Mouse (Mus musculus) neural tube, embryonic 11.5 days (tissue): ENCODE results near the gene Trim45. TPM values are rescaled to one million over a fixed set of nuclear protein-coding genes. Genes with fewer than 3 reads are reported as not detected.

Experiments
- ATAC-seq: fragments of 200-750 bp; cut with Nextera tagmentation; 2 replicates; pipeline ENCODE4 v1.8.0; 2017; ENCODE audit warnings: moderate number of reproducible peaks, mild to moderate bottlenecking, moderate TSS enrichment, moderate library complexity; ENCODE audit not compliant: insufficient read depth, low FRiP score, low TSS enrichment
- DNase-seq: peaks from one replicate; pipeline ENCODE4 v3.0.0-alpha.2; 2015; ENCODE audit warnings: low spot score
- H3K27ac ChIP-seq: fragments of 300-500 bp; sonication (generic); 2 replicates; pipeline ENCODE4 v1.5.1; 2014; ENCODE audit warnings: low read depth, mild to moderate bottlenecking, low read length
- H3K27me3 ChIP-seq: fragments of 300-500 bp; sonication (generic); 2 replicates; pipeline ENCODE4 v1.6.1; 2014; ENCODE audit warnings: mild to moderate bottlenecking, low read length, mixed read lengths; ENCODE audit not compliant: control insufficient read depth, insufficient read depth
- H3K36me3 ChIP-seq: fragments of 300-500 bp; sonication (generic); 2 replicates; pipeline ENCODE4 v1.6.1; 2014; ENCODE audit warnings: mild to moderate bottlenecking, low read length, moderate library complexity, mixed read lengths; ENCODE audit not compliant: control insufficient read depth, insufficient read depth
- H3K4me1 ChIP-seq: fragments of 300-500 bp; sonication (generic); 2 replicates; pipeline ENCODE4 v1.6.1; 2014; ENCODE audit warnings: low read length, mixed read lengths; ENCODE audit not compliant: control insufficient read depth, insufficient read depth
- H3K4me2 ChIP-seq: fragments of 300-500 bp; sonication (generic); 2 replicates; pipeline ENCODE4 v1.6.1; 2014; ENCODE audit warnings: low read depth, mild to moderate bottlenecking, moderate library complexity
- H3K4me3 ChIP-seq: fragments of 300-500 bp; sonication (generic); 2 replicates; pipeline ENCODE4 v1.5.1; 2014; ENCODE audit warnings: low read depth, low read length
- H3K9ac ChIP-seq: fragments of 300-500 bp; sonication (generic); 2 replicates; pipeline ENCODE4 v1.6.1; 2014; ENCODE audit warnings: mild to moderate bottlenecking, low read length
- H3K9me3 ChIP-seq: fragments of 300-500 bp; sonication (generic); 2 replicates; pipeline ENCODE4 v1.6.1; 2016; ENCODE audit warnings: low read length; ENCODE audit not compliant: control insufficient read depth
- WGBS: fragments of 180-500 bp; shearing (Covaris S2); extraction: QIAGEN DNeasy Blood & Tissue Kit; methylation state at CpG from one replicate; pipeline ENCODE4 v1.1.7; 2014; 5-methylcytosine and 5-hydroxymethylcytosine counted together
- polyA plus RNA-seq: library from polyadenylated mRNA; unstranded; fragments of >200 nt; fragmentation: Nextera tagmentation; extraction: Ambion mirVana; gene quantifications from 2 replicates; pipeline ENCODE4 v1.2.1, GENCODE M21; 2014

The Trim45 gene
- polyA plus RNA-seq, 1 experiment from 2014 or later, result 5.0 TPM

- H3K36me3 ChIP-seq, result peaks cover 10% of the 10 kb centered on the region
- no peaks in the 10 kb centered on the region for H3K9me3 ChIP-seq
- no peak overlapping the region for H3K27ac ChIP-seq
- DNase-seq (no peak), ATAC-seq (no peak)
- H3K27me3 ChIP-seq, result no peaks in the 10 kb centered on the region
- 94% methylated on average over 4 of the region's 4 CpGs for WGBS
- no peaks in the 10 kb centered on the region for H3K4me1 ChIP-seq
- H3K9ac ChIP-seq, result no peak overlapping the region
- H3K4me2 ChIP-seq, result no peak overlapping the region
- no peak overlapping the region for H3K4me3 ChIP-seq
These were observed 18.6 kb downstream of the Trim45 start for GRCm38 (mm10) chr3:100940496-100941037.

- no peaks in the 10 kb centered on the region for H3K9me3 ChIP-seq
- no peak overlapping the region for H3K27ac ChIP-seq
- H3K27me3 ChIP-seq, result no peaks in the 10 kb centered on the region
- peaks cover 10% of the 10 kb centered on the region for H3K36me3 ChIP-seq
- no peak overlapping the region for H3K4me2 ChIP-seq
- 93% methylated on average over 8 of the region's 8 CpGs for WGBS
- ATAC-seq (no peak), DNase-seq (no peak)
- H3K4me1 ChIP-seq, result no peaks in the 10 kb centered on the region
- H3K9ac ChIP-seq, result no peak overlapping the region
- H3K4me3 ChIP-seq, result no peak overlapping the region
These were observed 25.3 kb downstream of the Trim45 start for GRCm38 (mm10) chr3:100947286-100947685.

GRCm38 (mm10) chr3:100951531-100951930 lies 29.5 kb downstream of the Trim45 start:
- no peak overlapping the region for H3K9ac ChIP-seq
- no peak overlapping the region for H3K27ac ChIP-seq
- peaks cover 16% of the 10 kb centered on the region for H3K36me3 ChIP-seq
- no peak for DNase-seq
- WGBS, result 93% methylated on average over 4 of the region's 4 CpGs
- no peaks in the 10 kb centered on the region for H3K9me3 ChIP-seq
- H3K4me3 ChIP-seq, result no peak overlapping the region
- no peaks in the 10 kb centered on the region for H3K27me3 ChIP-seq
- ATAC-seq, result no peak
- H3K4me2 ChIP-seq, result no peak overlapping the region
- no peaks in the 10 kb centered on the region for H3K4me1 ChIP-seq

- H3K36me3 ChIP-seq, result peaks cover 11% of the 10 kb centered on the region
- H3K4me1 ChIP-seq, result no peaks in the 10 kb centered on the region
- H3K27ac ChIP-seq, result no peak overlapping the region
- H3K9me3 ChIP-seq, result no peaks in the 10 kb centered on the region
- H3K9ac ChIP-seq, result no peak overlapping the region
- no peak overlapping the region for H3K4me3 ChIP-seq
- ATAC-seq (no peak), DNase-seq (no peak)
- H3K27me3 ChIP-seq, result no peaks in the 10 kb centered on the region
- no peak overlapping the region for H3K4me2 ChIP-seq
These were observed 32.6 kb downstream of the Trim45 start for GRCm38 (mm10) chr3:100954616-100955015.

GRCm38 (mm10) chr3:100961007-100961406 lies 39.0 kb downstream of the Trim45 start:
- DNase-seq, result no peak
- Histone ChIP-seq H3K9ac (no peak overlapping the region), H3K4me2 (no peak overlapping the region), H3K27me3 (no peaks in the 10 kb centered on the region), H3K27ac (no peak overlapping the region), H3K9me3 (no peaks in the 10 kb centered on the region), H3K36me3 (peaks cover 2% of the 10 kb centered on the region), H3K4me1 (no peaks in the 10 kb centered on the region), H3K4me3 (no peak overlapping the region)
- no peak for ATAC-seq
- 86% methylated on average over 5 of the region's 5 CpGs for WGBS

GRCm38 (mm10) chr3:100961501-100961900 lies 39.5 kb downstream of the Trim45 start:
- ATAC-seq, result no peak
- WGBS, result 94% methylated on average over 7 of the region's 7 CpGs

GRCm38 (mm10) chr3:100963849-100964542 lies 42.0 kb downstream of the Trim45 start:
- Histone ChIP-seq H3K4me2 (no peak overlapping the region), H3K9ac (no peak overlapping the region), H3K27me3 (no peaks in the 10 kb centered on the region), H3K9me3 (no peaks in the 10 kb centered on the region), H3K27ac (no peak overlapping the region), H3K4me3 (no peak overlapping the region), H3K36me3 (peaks cover 2% of the 10 kb centered on the region), H3K4me1 (no peaks in the 10 kb centered on the region)
- ATAC-seq (no peak), DNase-seq (peak; percentile 41)
- 83% methylated on average over 14 of the region's 14 CpGs for WGBS

More at GRCm38 (mm10) chr3:100961501-100961900, 39.5 kb downstream of the Trim45 start:
- Histone ChIP-seq H3K36me3 (peaks cover 2% of the 10 kb centered on the region), H3K9ac (no peak overlapping the region), H3K4me1 (no peaks in the 10 kb centered on the region), H3K27me3 (no peaks in the 10 kb centered on the region), H3K9me3 (no peaks in the 10 kb centered on the region), H3K4me2 (no peak overlapping the region), H3K27ac (no peak overlapping the region), H3K4me3 (no peak overlapping the region)
- no peak for DNase-seq

- Histone ChIP-seq H3K4me3 (peak within 1 kb of the TSS; percentile 56), H3K9ac (peak within 1 kb of the TSS; percentile 64), H3K36me3 (no peaks in the 10 kb centered on the region), H3K27ac (no peak within 1 kb of the TSS), H3K9me3 (no peaks in the 10 kb centered on the region), H3K27me3 (no peaks in the 10 kb centered on the region), H3K4me2 (peak within 1 kb of the TSS; percentile 56), H3K4me1 (no peaks in the 10 kb centered on the region)
- peak; percentile 92 for DNase-seq
- under 1% methylated on average over 40 of the region's 40 CpGs for WGBS
- peak; percentile 99 for ATAC-seq
These were observed 47.3 kb downstream of the Trim45 start, which contains the start of gene Ttf2 for GRCm38 (mm10) chr3:100969176-100969917. TSS of gene Ttf2 (minus strand) at chr3:100969663.
